Mouse (Mus musculus) MN1 (cell line): Measurements from ENCODE around the gene Pkd1l2.

ENCODE experiments used
- DNase-seq: peaks from one replicate; pipeline ENCODE4 v3.0.0-alpha.2; 2016; ENCODE audit warnings: low spot score

Pkd1l2 gene

DNA sequence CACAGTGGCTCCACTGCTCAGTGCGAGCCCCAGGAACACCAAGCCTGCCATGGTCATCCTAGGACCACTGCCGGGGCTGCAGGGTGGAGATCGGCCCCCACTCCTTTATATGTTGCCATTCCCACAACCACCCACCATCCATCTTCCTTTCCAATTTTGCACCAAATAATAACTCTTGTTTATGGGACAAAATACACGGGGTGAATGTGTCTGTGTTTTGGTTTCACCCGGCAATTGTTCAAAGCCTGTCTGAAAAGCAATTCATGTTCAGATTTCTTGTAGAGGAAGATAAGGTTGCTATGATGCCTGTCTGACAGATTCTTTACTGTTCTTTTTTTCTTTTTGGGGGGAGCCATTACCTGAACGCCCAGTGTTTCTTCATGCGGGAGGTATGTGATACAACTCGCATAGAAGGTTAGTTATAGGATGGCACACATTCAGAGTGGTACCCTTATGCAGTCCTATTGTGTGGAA is at the start of gene Pkd1l2:
TSS of gene Pkd1l2 (minus strand) at position 51 of the 474 bp plus-strand sequence.
- no peak for DNase-seq

DNA sequence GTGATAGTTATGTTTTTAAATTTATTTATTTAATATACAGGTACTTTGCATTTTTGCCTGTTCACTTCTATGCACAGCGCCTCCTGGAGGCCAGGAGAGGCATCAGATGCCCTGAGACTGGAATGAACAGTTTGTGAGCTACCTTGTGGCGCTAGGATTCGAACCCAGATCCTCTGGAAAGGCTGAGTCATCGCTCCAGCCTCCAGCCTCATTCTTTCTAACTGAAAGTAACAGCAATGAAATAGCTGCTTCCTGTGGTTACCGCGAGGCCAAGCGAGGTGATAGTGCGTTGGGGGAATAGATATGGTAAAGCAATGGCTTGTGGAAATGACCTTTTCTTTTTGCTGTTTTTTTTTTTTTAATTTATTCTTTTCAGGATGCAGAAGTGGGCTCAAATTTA is 44.8 kb upstream of the Pkd1l2 start:
- DNase-seq = no peak

- DNase-seq = no peak
Observed at GRCm38 (mm10) chr8:117126411-117126810, 44.2 kb upstream of the Pkd1l2 start.

GRCm38 (mm10) chr8:117125854-117126253 is 43.6 kb upstream of the Pkd1l2 start:
- no peak for DNase-seq

DNA sequence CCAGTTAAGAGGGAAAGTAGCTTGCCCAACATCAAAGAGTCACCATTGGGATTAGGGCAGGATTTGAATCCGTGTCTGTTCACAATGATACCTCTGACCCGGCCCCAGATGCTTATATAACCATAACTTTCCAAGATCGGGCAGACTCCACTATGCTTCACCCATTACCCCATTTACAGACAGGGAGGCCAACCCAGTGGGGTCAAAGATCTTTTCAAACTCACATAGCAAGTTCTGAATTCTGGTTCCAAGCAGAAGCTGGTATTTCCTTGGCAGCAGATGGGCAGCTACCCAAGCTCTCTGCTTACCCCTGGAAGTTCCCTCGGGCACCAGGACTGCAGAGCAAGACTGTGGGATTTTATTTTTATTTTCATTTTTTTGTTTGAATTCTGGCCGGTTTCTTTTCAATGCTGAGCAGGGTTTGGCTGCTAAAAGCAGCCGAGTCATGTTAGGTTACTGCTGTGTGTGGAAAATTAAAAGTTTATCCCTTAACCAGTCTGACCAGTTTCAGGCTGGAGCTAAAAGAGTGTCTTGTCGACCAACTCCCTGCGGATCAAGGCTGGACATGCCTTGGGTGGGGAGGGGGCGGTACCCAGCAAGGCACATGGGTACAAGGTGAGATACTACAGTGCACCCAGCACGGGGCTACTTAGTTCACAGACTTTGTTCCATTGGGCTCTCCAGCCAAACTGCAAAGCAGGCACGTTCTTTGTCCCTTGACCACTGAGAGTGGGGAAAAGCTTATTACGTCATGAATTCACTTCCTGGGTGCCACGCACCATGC is 41.8 kb upstream of the Pkd1l2 start:
- DNase-seq = no peak

- no peak for DNase-seq
Observed at GRCm38 (mm10) chr8:117121277-117121676, 39.0 kb upstream of the Pkd1l2 start.

GRCm38 (mm10) chr8:117118409-117118808 is 36.2 kb upstream of the Pkd1l2 start:
- DNase-seq = no peak

DNA sequence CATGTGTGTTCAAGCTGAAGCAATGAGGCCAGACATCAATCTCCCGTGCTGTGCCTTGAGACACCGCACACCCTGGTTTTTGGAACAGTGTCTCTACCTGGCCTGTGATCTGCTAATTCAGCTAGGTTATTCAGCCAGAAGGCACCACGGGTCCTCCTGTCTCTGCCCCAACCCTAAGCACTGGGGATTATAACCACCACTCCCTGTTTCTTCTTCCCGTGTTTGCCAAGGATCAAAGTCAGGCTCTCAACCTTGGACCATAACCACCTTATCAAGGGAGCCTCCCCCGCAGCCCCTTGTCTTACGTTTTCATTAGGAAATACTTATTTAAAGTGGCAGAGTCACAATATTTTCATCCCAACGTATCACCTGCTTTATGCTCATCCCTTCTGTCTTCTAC is 34.3 kb upstream of the Pkd1l2 start:
- no peak for DNase-seq

DNA sequence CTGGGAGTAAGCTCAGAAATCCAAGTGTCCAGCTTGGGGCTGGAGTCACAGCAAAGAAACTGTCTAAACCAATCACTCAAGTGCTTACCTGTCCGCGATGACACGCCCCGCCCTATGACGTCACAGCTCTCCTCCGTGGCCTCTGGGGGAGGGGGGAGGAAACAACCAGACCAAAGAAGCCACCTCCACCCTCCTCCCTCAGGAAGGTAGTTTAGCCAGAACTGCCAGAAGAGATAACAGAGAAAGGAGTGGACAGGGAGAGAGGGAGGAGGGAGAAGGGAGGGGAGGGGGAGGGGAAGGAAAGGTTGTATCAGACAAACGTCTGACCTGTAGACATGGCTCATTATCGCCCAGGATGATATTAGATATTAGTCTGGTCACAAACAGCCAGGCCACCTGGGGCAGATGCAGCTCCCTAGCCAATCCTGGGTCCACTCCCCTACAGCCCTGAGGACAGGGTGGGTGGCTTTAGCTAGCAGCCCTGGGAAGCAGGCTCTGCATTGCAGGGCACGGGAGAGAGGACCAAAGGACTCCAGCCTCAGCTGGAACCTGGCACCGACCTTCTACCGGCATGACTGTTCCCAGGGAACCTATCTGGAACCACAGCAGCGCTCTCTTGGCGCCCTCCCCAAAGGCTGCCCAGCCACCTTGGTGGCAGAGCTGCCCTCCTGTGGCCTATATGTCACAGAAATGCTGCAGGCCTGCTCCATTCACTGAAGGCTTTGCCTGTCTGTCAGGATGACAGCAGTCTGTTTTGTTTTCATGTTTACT is 33.6 kb upstream of the Pkd1l2 start:
- peak; percentile 44 for DNase-seq

DNA sequence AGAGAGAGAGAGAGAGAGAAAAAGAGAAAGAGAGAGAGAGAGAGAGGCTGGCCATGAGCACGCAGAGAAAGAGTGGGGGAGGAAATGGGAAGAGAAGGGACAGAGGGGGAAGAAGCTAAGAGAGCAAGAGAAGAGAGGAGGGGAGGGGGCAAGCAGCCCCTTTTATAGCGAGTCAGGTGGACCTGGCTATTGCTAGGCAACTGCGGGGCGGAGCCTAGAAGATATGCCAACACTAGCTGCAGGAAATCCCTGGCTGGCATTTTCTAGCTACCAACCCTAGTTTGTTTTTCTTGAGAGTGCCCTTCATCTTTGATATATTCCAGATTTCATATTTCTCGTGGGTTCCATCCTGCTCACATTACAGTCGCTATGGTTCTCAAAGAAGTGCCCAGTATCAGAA is 32.8 kb upstream of the Pkd1l2 start:
- no peak for DNase-seq

- no peak for DNase-seq
Observed at GRCm38 (mm10) chr8:117112261-117112660, 30.0 kb upstream of the Pkd1l2 start.

GRCm38 (mm10) chr8:117111641-117112040 is 29.4 kb upstream of the Pkd1l2 start:
- DNase-seq = no peak

DNA sequence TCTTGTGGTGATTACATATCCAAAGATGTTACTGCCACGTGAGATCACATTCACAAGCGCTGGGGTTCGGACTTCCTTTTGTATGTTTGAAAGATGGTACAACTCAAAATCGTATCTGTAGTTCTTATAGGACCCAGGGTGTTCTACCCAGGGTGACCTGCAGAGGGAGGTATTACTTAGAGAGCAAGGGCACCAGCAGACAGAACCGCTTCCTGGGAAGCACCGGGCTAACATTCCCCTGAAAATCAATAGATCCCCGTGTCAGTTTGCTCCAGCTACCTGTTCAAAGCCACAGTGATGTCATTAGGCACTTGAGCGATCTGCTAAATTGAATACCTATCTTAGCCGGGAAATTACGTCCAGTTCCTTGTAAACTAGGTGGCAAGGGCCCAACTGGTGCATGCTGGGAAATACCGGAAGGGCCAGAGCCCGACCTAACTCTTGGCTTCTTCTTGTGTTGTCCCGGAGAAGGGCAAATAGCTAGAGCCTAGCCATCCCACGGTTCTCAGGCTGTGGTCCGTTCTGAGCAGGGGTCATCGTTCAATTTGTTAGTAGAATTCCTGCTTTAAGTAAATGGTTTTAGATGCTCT is 27.6 kb upstream of the Pkd1l2 start:
- no peak for DNase-seq

- DNase-seq = no peak
Observed at GRCm38 (mm10) chr8:117109018-117109711, 26.9 kb upstream of the Pkd1l2 start.

DNA sequence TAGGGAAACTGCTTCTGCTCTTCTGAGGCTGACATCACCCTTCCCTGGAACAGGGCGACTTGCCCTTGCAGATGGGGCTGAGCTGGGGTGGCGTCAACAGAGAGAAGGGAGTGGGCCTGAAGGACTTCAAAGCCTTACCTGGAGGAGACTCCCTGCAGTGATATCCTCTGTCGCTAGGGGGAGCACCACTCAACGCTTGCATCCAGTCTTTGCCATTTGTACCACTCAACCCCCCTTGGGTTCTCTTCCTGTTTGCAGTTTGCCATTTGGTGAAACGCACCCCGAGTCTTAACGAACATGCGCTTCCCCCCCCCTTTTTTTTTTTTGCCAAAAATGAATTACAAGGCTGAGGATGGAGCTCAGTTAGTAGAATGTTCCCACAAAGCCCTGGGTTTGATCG is 25.3 kb upstream of the Pkd1l2 start:
- peak; percentile 77 for DNase-seq

DNA sequence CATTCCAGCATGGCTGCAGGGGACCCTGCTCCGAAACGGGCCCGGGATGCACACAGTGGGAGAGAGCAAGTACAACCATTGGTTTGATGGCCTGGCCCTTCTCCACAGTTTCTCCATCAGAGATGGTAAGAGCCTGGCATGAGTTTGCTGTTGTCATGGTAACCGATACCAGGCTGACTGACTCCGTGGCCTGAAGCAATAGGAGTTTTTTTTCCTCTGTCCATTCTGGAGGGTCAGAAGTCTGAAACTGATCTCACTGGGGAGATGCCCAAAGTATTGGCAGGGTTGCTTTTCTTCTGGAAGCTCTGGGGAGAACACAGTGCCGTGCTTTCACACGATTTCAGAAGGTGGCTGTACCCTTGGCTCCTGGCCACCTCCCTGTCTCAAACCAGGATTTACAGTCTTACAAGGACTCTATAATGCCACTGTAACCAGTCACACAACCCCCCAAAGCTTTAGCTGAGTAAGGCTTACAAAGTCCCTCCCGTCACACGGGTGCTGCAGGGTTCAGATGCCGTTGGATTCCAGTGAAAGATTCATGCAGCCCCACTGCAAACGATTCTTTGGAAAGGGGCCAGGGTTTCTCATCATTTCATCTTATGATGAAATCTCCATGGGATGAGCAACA is 15.4 kb upstream of the Pkd1l2 start:
- peak; percentile 79 for DNase-seq

DNA sequence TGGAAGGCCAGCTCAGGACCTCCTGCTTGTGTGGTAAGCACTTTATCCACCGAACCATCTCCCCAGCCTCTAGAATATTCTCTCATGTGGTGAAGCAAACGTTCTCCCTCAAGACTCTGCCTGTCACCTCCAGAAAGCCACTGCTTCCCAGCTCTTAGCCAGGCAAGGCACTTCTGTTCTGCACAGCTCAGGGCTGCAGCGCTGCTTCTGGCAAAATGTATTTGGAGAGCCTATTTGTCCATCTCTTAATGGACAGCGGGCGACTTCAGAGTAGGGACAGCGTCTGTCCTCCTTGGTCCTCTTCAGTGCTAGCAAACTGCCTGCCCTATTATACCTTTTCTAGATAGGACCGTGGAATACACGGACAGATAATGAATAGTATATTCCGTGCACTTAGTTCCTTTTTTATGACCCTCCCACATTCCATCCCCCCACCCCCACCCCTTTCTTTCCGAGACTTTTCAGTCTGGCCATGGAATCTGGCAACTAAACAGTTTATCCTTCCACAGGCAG is 14.9 kb upstream of the Pkd1l2 start:
- no peak for DNase-seq

- peak; percentile 37 for DNase-seq
Observed at GRCm38 (mm10) chr8:117095647-117096046, 13.4 kb upstream of the Pkd1l2 start, which contains the start of gene Bco1. Gene Bco1 (plus strand): TSS chr8:117095854.

- peak; percentile 37 for DNase-seq
Observed at GRCm38 (mm10) chr8:117094053-117094452, 11.8 kb upstream of the Pkd1l2 start.

DNA sequence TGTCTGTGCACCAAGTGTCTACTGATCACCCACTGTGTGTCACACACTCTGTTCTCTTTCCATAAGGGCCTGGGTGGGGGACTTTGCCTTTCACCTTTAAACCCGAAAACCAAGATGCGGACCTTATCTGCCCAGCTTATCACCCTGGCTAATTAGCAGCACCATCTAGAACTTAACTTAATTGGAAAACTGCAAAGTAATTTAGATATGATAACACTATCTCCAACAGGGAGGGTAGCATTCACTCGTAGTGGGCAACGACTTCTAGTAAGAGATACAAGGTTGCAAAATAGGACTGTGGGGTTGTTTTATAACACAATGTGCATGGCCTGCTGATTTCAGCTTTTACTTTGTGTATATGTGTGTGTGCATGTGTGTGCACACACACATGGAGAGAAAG is 7.6 kb upstream of the Pkd1l2 start:
- no peak for DNase-seq

DNA sequence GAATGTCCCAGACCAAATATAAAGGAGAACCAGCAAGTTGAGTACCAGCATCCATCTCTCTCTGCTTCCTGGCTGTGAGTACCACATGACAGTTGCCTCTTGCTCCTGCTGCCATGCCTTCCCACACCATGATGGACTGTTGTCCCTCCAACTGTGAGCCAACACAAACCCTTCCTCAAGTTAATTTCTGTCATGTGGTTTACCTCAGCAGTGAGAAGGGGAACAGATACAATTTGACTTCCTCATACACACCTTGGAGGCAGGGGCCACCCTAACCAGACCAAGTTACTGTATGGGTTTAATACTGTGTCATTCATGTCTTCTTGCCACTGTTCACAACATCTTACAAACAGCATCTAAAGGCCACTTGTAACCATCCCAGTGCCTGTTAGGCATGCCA is 4.8 kb upstream of the Pkd1l2 start:
- no peak for DNase-seq

DNA sequence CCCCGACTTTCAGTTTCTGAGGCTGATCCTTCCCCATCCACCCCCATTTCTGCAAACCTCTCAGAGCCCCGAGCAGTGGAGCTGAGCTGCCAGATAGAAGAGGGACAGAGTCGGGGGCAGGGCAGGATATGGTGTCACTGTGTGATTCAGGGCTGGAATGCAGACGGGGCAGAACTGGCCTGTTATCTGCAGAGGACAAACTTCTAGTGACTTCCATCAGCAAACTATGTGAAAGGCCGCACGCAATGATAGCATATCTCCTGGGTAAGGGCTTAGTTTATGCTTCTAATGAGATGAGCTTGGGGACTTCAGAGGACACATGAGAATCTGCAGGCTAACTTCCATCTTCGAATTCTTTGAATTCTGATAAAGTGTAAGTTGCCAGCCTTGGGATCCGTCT is 3.3 kb upstream of the Pkd1l2 start:
- DNase-seq = no peak
